Mouse (Mus musculus): Measurements from ENCODE around the gene Arpp19. TPM values are rescaled to one million over a fixed set of nuclear protein-coding genes. Genes with fewer than 3 reads are reported as not detected.

The Arpp19 gene
- 202 and 222 TPM in 2 replicates for polyA plus RNA-seq (2015; fragmentation: Nextera tagmentation; extraction: Ambion mirVana)

DNA sequence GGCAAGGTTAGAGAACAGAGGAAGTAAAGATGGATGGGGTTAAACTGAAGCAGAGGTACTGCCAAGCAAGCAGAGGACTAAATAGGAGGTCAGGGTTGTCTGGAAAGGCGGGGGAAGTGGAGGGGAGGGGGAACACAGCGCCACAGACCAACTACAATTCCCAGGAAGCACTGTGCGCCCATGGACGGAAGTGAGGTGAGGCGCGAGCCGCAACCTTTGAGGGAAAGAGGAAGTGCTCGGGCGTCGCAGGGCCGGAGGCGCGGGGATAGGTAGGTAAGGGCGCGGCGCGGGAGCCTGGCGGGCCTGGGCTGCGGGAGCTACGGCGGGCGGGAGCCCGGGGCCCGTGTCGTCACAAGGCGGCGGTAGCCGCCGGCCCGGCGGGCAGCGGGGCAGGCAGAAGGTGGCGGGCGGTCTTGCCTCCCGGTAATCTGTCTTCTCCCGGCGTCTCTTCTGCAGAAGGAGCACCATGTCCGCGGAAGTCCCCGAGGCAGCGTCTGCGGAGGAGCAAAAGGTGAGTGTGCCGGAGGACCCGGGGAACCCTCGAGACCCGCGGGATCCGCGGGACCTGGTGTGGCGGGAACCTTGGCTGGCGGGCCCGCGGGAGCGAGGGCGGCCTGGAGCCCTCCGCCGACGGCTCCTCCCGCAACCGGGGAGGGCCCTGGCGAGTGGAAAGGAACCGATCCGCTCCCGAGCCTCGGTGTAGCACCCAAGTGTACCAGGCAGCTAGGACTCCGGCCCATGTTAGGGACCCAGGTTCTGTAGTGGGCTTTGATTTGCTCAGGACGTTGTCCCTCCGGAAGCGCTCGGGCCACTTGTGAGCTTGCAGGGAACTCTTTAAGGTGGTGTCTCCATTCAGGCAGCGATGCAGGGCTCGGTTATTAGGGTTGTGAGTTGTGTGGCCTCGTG lies at the start of gene Arpp19:
Gene Arpp19, plus strand, starts transcription at position 164 of the 906 bp plus-strand sequence.
- H3K9ac ChIP-seq (replicated peaks) = peak within 1 kb of the TSS; percentile 91
- no peaks in the 10 kb centered on the region for H3K27me3 ChIP-seq (replicated peaks)
- H3K4me1 ChIP-seq = peaks cover 21% of the 10 kb centered on the region
- no peaks in the 10 kb centered on the region for H3K36me3 ChIP-seq
- peak within 1 kb of the TSS; percentile 82 for H3K27ac ChIP-seq (replicated peaks)
- under 1% methylated on average over 71 of the region's 73 CpGs for WGBS
- ATAC-seq (ENCODE audit: low FRiP score) = peak; percentile 95
- H3K9me3 ChIP-seq (replicated peaks) = no peaks in the 10 kb centered on the region
- H3K4me2 ChIP-seq = peak within 1 kb of the TSS; percentile 68
- H3K4me3 ChIP-seq (replicated peaks) = peak within 1 kb of the TSS; percentile 91

GRCm38 (mm10) chr9:74988893-74989460 lies 48.4 kb upstream of the Arpp19 start:
- no peak overlapping the region for H3K4me2 ChIP-seq
- ATAC-seq (ENCODE audit: low FRiP score) = no peak
- H3K27ac ChIP-seq (replicated peaks) = no peak overlapping the region
- no peak overlapping the region for H3K4me3 ChIP-seq (replicated peaks)
- no peaks in the 10 kb centered on the region for H3K27me3 ChIP-seq (replicated peaks)
- H3K36me3 ChIP-seq = no peaks in the 10 kb centered on the region
- no peaks in the 10 kb centered on the region for H3K9me3 ChIP-seq (replicated peaks)
- 91% methylated on average over 7 of the region's 7 CpGs for WGBS
- no peak overlapping the region for H3K9ac ChIP-seq (replicated peaks)
- H3K4me1 ChIP-seq = 0 out of 2 replicates have a peak, but pooled peaks cover 6% of the 10 kb centered on the region

- Histone ChIP-seq H3K9ac (replicated peaks) (no peak overlapping the region), H3K27me3 (replicated peaks) (no peaks in the 10 kb centered on the region), H3K27ac (replicated peaks) (no peak overlapping the region), H3K4me2 (no peak overlapping the region), H3K4me3 (replicated peaks) (no peak overlapping the region), H3K9me3 (replicated peaks) (no peaks in the 10 kb centered on the region), H3K36me3 (no peaks in the 10 kb centered on the region), H3K4me1 (0 out of 2 replicates have a peak, but pooled peaks cover 10% of the 10 kb centered on the region)
- 77% methylated on average over 2 of the region's 2 CpGs for WGBS
- no peak for ATAC-seq (ENCODE audit: low FRiP score)
Measured at GRCm38 (mm10) chr9:74989990-74990389, 47.4 kb upstream of the Arpp19 start.

GRCm38 (mm10) chr9:74994611-74995257 lies 42.7 kb upstream of the Arpp19 start:
- no peak for ATAC-seq (ENCODE audit: low FRiP score)

DNA sequence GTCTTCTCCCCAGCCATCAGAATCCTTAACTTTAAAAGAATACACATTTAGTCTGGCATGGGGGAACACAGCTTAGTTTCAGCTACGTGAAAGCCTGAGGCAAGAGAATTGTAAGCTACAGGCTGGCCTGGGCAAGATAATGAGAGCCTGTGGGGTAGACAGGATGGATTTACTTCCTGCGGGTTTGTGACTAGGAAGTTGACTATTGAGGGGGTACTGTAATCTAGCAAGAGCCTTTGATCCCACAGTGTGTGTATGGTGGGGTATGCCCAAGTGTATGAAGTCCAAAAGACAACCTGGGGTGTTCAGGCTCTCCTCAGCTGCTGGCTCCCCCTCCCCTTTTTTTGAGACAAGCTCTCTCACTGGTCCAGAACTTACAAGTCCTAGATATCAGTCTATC lies 41.1 kb upstream of the Arpp19 start:
- Histone ChIP-seq H3K9ac (replicated peaks) (no peak overlapping the region), H3K36me3 (no peaks in the 10 kb centered on the region), H3K4me2 (no peak overlapping the region), H3K4me1 (0 out of 2 replicates have a peak, but pooled peaks cover 4% of the 10 kb centered on the region), H3K27me3 (replicated peaks) (no peaks in the 10 kb centered on the region), H3K9me3 (replicated peaks) (no peaks in the 10 kb centered on the region), H3K4me3 (replicated peaks) (no peak overlapping the region), H3K27ac (replicated peaks) (no peak overlapping the region)
- WGBS = 51% methylated on average over 2 of the region's 2 CpGs
- ATAC-seq (ENCODE audit: low FRiP score) = no peak

More at GRCm38 (mm10) chr9:74994611-74995257, 42.7 kb upstream of the Arpp19 start:
- WGBS = 83% methylated on average over 10 of the region's 10 CpGs
- no peaks in the 10 kb centered on the region for H3K9me3 ChIP-seq (replicated peaks)
- no peak overlapping the region for H3K4me3 ChIP-seq (replicated peaks)
- no peak overlapping the region for H3K9ac ChIP-seq (replicated peaks)
- H3K36me3 ChIP-seq = no peaks in the 10 kb centered on the region
- H3K4me2 ChIP-seq = no peak overlapping the region
- H3K27ac ChIP-seq (replicated peaks) = no peak overlapping the region
- H3K27me3 ChIP-seq (replicated peaks) = no peaks in the 10 kb centered on the region
- H3K4me1 ChIP-seq = 0 out of 2 replicates have a peak, but pooled peaks cover 4% of the 10 kb centered on the region

GRCm38 (mm10) chr9:74997976-74998375 lies 39.4 kb upstream of the Arpp19 start:
- H3K9ac ChIP-seq (replicated peaks) = no peak overlapping the region
- H3K4me2 ChIP-seq = no peak overlapping the region
- H3K27ac ChIP-seq (replicated peaks) = no peak overlapping the region
- peaks cover 7% of the 10 kb centered on the region for H3K4me1 ChIP-seq
- ATAC-seq (ENCODE audit: low FRiP score) = no peak
- H3K9me3 ChIP-seq (replicated peaks) = no peaks in the 10 kb centered on the region
- H3K36me3 ChIP-seq = no peaks in the 10 kb centered on the region
- H3K27me3 ChIP-seq (replicated peaks) = no peaks in the 10 kb centered on the region
- H3K4me3 ChIP-seq (replicated peaks) = no peak overlapping the region

- no peaks in the 10 kb centered on the region for H3K9me3 ChIP-seq (replicated peaks)
- no peak overlapping the region for H3K4me2 ChIP-seq
- H3K9ac ChIP-seq (replicated peaks) = no peak overlapping the region
- H3K27ac ChIP-seq (replicated peaks) = no peak overlapping the region
- no peaks in the 10 kb centered on the region for H3K27me3 ChIP-seq (replicated peaks)
- H3K4me3 ChIP-seq (replicated peaks) = no peak overlapping the region
- 89% methylated on average over 6 of the region's 6 CpGs for WGBS
- ATAC-seq (ENCODE audit: low FRiP score) = no peak
- H3K4me1 ChIP-seq = peaks cover 4% of the 10 kb centered on the region
- peaks cover 6% of the 10 kb centered on the region for H3K36me3 ChIP-seq
Measured at GRCm38 (mm10) chr9:75001006-75001405, 36.4 kb upstream of the Arpp19 start.

- H3K36me3 ChIP-seq = peaks cover 11% of the 10 kb centered on the region
- WGBS = 74% methylated on average over 5 of the region's 5 CpGs
- no peaks in the 10 kb centered on the region for H3K9me3 ChIP-seq (replicated peaks)
- H3K27ac ChIP-seq (replicated peaks) = no peak overlapping the region
- H3K27me3 ChIP-seq (replicated peaks) = no peaks in the 10 kb centered on the region
- no peak overlapping the region for H3K4me2 ChIP-seq
- no peak for ATAC-seq (ENCODE audit: low FRiP score)
- no peak overlapping the region for H3K9ac ChIP-seq (replicated peaks)
- H3K4me1 ChIP-seq = peaks cover 4% of the 10 kb centered on the region
- no peak overlapping the region for H3K4me3 ChIP-seq (replicated peaks)
Measured at GRCm38 (mm10) chr9:75001611-75002204, 35.7 kb upstream of the Arpp19 start.

DNA sequence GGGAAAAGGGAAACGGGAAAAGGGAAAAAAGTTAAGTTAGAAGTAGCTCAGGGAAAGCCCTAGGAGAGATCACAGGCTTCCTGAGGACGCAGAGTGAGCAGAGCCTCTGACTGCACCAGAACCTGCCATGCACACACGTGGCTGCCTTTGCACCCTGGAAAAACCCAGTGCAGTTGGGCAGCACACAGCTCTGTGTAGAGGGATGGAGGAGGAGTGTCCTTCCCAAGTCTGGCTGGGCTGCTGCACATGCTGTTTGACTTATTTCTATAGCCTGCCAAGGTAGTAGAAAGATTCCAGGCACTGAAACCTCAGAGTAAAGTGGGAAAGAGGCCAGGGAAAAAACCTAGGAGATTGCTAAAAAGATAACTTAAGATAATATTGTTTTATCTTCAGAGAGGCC lies 35.2 kb upstream of the Arpp19 start:
- Histone ChIP-seq H3K4me3 (replicated peaks) (no peak overlapping the region), H3K27me3 (replicated peaks) (no peaks in the 10 kb centered on the region), H3K36me3 (peaks cover 16% of the 10 kb centered on the region), H3K4me1 (peaks cover 4% of the 10 kb centered on the region), H3K9ac (replicated peaks) (no peak overlapping the region), H3K4me2 (no peak overlapping the region), H3K9me3 (replicated peaks) (no peaks in the 10 kb centered on the region), H3K27ac (replicated peaks) (no peak overlapping the region)
- WGBS = 73% methylated on average over 3 of the region's 3 CpGs
- no peak for ATAC-seq (ENCODE audit: low FRiP score)

DNA sequence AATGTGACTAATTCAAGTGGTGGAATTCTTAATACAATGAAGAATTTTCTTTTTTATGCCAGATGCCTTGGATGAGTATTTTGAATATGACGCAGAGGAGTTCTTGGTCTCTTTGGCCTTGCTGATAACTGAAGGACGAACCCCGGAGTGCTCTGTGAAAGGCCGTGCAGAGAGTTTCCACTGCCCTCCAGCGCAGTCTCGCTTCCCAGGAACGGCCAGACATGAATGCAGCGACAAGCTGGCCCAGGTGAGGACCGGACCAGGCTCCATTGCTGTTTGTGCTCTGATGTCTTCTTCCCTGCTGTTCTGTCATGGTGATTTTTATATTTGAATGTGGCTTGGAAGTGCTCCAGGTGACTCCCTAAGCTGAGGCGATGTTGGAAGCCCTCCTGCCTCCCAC lies 33.2 kb upstream of the Arpp19 start:
- no peak overlapping the region for H3K4me2 ChIP-seq
- no peaks in the 10 kb centered on the region for H3K9me3 ChIP-seq (replicated peaks)
- H3K4me1 ChIP-seq = peaks cover 4% of the 10 kb centered on the region
- H3K9ac ChIP-seq (replicated peaks) = no peak overlapping the region
- 89% methylated on average over 10 of the region's 10 CpGs for WGBS
- no peak overlapping the region for H3K27ac ChIP-seq (replicated peaks)
- peaks cover 27% of the 10 kb centered on the region for H3K36me3 ChIP-seq
- H3K4me3 ChIP-seq (replicated peaks) = no peak overlapping the region
- H3K27me3 ChIP-seq (replicated peaks) = no peaks in the 10 kb centered on the region
- ATAC-seq (ENCODE audit: low FRiP score) = no peak

GRCm38 (mm10) chr9:75016591-75016990 lies 20.8 kb upstream of the Arpp19 start:
- Histone ChIP-seq H3K4me3 (replicated peaks) (no peak overlapping the region), H3K27me3 (replicated peaks) (no peaks in the 10 kb centered on the region), H3K27ac (replicated peaks) (no peak overlapping the region), H3K9ac (replicated peaks) (no peak overlapping the region), H3K4me1 (no peaks in the 10 kb centered on the region), H3K36me3 (peaks cover 62% of the 10 kb centered on the region), H3K4me2 (no peak overlapping the region), H3K9me3 (replicated peaks) (no peaks in the 10 kb centered on the region)
- WGBS = 90% methylated on average over 2 of the region's 2 CpGs
- ATAC-seq (ENCODE audit: low FRiP score) = no peak
